In the genomic region with DNA sequence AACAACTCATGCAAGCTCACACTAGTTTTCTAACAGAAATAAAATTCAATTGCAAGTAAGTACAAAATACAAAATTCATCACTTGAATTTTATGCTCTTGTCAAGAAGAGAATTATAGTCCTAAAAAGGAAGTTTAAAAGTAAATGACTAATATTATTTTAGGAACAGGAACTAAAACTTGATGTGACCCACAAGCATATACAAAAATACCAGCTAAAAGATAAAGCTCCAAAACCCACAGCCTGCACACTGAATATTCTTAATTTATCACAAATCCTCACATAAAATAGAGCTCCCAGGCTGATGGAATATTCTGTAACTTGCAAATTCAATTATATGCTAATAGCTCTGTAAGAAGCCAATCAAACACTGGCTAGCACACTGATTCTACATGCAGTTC, we compare ENCODE assay signal across 17 mouse cellular contexts.
"Had no signal": no experiment of that assay in that cellular context is flagged by ENCODE, and none has a peak within 500 bp of the region (broad histone marks: within the 10 kb centered on the region; RNA-seq: fewer than 3 reads in every experiment).

No protein-coding gene starts in this region.

- H3K27ac ChIP-seq: intestine, embryonic 15.5 days; limb, embryonic 12.5 days; limb, embryonic 15.5 days; liver, embryonic 14.5 days; stomach, embryonic 15.5 days had no signal

- ATAC-seq: intestine, embryonic 15.5 days; liver, postnatal 0 days; lung, postnatal 0 days had no signal

- H3K4me2 ChIP-seq: intestine, embryonic 15.5 days; limb, embryonic 12.5 days; limb, embryonic 15.5 days; liver, embryonic 11.5 days; lung, embryonic 14.5 days; stomach, embryonic 15.5 days had no signal

- H3K4me1 ChIP-seq: intestine, embryonic 15.5 days; limb, embryonic 12.5 days; limb, embryonic 15.5 days; stomach, embryonic 15.5 days had no signal

- H3K36me3 ChIP-seq: intestine, embryonic 15.5 days; limb, embryonic 12.5 days; limb, embryonic 15.5 days; stomach, embryonic 15.5 days had no signal

- DNase-seq: kidney, adult 11 months; kidney, adult 9 months; kidney, postnatal 25 days; left cerebral cortex, postnatal 4 days; liver, postnatal 0 days; lung, embryonic 14.5 days; midbrain, embryonic 14.5 days; right cerebral cortex, postnatal 14 days; right cerebral cortex, postnatal 4 days; thymus, postnatal 25 days had no signal

- H3K4me3 ChIP-seq: intestine, embryonic 15.5 days; limb, embryonic 12.5 days; limb, embryonic 15.5 days; stomach, embryonic 15.5 days had no signal

- H3K27me3 ChIP-seq: intestine, embryonic 15.5 days; limb, embryonic 12.5 days; limb, embryonic 15.5 days; stomach, embryonic 15.5 days had no signal

- H3K9ac ChIP-seq: intestine, embryonic 15.5 days; limb, embryonic 12.5 days; limb, embryonic 15.5 days; liver, embryonic 14.5 days; liver, postnatal 0 days; lung, embryonic 14.5 days; stomach, embryonic 15.5 days had no signal

- H3K9me3 ChIP-seq: intestine, embryonic 15.5 days; limb, embryonic 12.5 days; limb, embryonic 15.5 days; stomach, embryonic 15.5 days had no signal
